Mouse (Mus musculus): ENCODE results near the gene Amigo3. TPM values are rescaled to one million over a fixed set of nuclear protein-coding genes. Genes with fewer than 3 reads are reported as not detected.

The Amigo3 gene
- polyA plus RNA-seq, 1 experiment from 2014 or later = 4.1 TPM

GRCm38 (mm10) chr9:108049561-108050251, 3.3 kb upstream of the Amigo3 start:
- ATAC-seq (ENCODE audit: low read depth) (no peak), DNase-seq (ENCODE audit: low spot score) (no peak)
- H3K4me1 ChIP-seq (ENCODE audit: control insufficient read depth, insufficient read depth, low read length) = 0 out of 2 replicates have a peak, but pooled peaks cover 11% of the 10 kb centered on the region
- H3K4me3 ChIP-seq (ENCODE audit: low read depth, low read length) = peak overlapping the region; percentile 80
- H3K27ac ChIP-seq (replicated peaks; ENCODE audit: low read depth, low read length) = peak overlapping the region; percentile 86
- peak overlapping the region; percentile 89 for H3K9ac ChIP-seq (ENCODE audit: low read depth, low read length)
- no peaks in the 10 kb centered on the region for H3K27me3 ChIP-seq (replicated peaks; ENCODE audit: control insufficient read depth, insufficient read depth, low read length)
- peaks cover 66% of the 10 kb centered on the region for H3K36me3 ChIP-seq (ENCODE audit: control insufficient read depth, insufficient read depth, low read length)
- WGBS = 44% methylated on average over 15 of the region's 15 CpGs
- peak overlapping the region; percentile 66 for H3K4me2 ChIP-seq (ENCODE audit: low read depth, low read length)
- H3K9me3 ChIP-seq (ENCODE audit: control insufficient read depth, low read length) = no peaks in the 10 kb centered on the region

GRCm38 (mm10) chr9:108051184-108051930, 1.6 kb upstream of the Amigo3 start:
- no peak overlapping the region for H3K9ac ChIP-seq (ENCODE audit: low read depth, low read length)
- H3K27ac ChIP-seq (replicated peaks; ENCODE audit: low read depth, low read length) = no peak overlapping the region
- no peaks in the 10 kb centered on the region for H3K9me3 ChIP-seq (ENCODE audit: control insufficient read depth, low read length)
- DNase-seq (ENCODE audit: low spot score) (no peak), ATAC-seq (ENCODE audit: low read depth) (no peak)
- H3K4me3 ChIP-seq (ENCODE audit: low read depth, low read length) = no peak overlapping the region
- no peak overlapping the region for H3K4me2 ChIP-seq (ENCODE audit: low read depth, low read length)
- WGBS = 96% methylated on average over 15 of the region's 15 CpGs
- H3K4me1 ChIP-seq (ENCODE audit: control insufficient read depth, insufficient read depth, low read length) = 0 out of 2 replicates have a peak, but pooled peaks cover 11% of the 10 kb centered on the region
- no peaks in the 10 kb centered on the region for H3K27me3 ChIP-seq (replicated peaks; ENCODE audit: control insufficient read depth, insufficient read depth, low read length)
- H3K36me3 ChIP-seq (ENCODE audit: control insufficient read depth, insufficient read depth, low read length) = peaks cover 65% of the 10 kb centered on the region

GRCm38 (mm10) chr9:108051931-108052220, 1.1 kb upstream of the Amigo3 start:
- H3K4me1 ChIP-seq (ENCODE audit: control insufficient read depth, insufficient read depth, low read length) = 0 out of 2 replicates have a peak, but pooled peaks cover 11% of the 10 kb centered on the region
- H3K4me2 ChIP-seq (ENCODE audit: low read depth, low read length) = no peak overlapping the region
- no peak overlapping the region for H3K9ac ChIP-seq (ENCODE audit: low read depth, low read length)
- H3K9me3 ChIP-seq (ENCODE audit: control insufficient read depth, low read length) = no peaks in the 10 kb centered on the region
- ATAC-seq (ENCODE audit: low read depth) = no peak
- 80% methylated on average over 4 of the region's 4 CpGs for WGBS
- peaks cover 65% of the 10 kb centered on the region for H3K36me3 ChIP-seq (ENCODE audit: control insufficient read depth, insufficient read depth, low read length)
- no peak overlapping the region for H3K27ac ChIP-seq (replicated peaks; ENCODE audit: low read depth, low read length)
- H3K27me3 ChIP-seq (replicated peaks; ENCODE audit: control insufficient read depth, insufficient read depth, low read length) = no peaks in the 10 kb centered on the region
- H3K4me3 ChIP-seq (ENCODE audit: low read depth, low read length) = no peak overlapping the region
- no peak for DNase-seq (ENCODE audit: low spot score)

GRCm38 (mm10) chr9:108052411-108052810, 548 bp upstream of the Amigo3 start:
- no peak overlapping the region for H3K4me2 ChIP-seq (ENCODE audit: low read depth, low read length)
- DNase-seq (ENCODE audit: low spot score) (no peak), ATAC-seq (ENCODE audit: low read depth) (no peak)
- H3K9ac ChIP-seq (ENCODE audit: low read depth, low read length) = no peak overlapping the region
- 0 out of 2 replicates have a peak, but pooled peaks cover 11% of the 10 kb centered on the region for H3K4me1 ChIP-seq (ENCODE audit: control insufficient read depth, insufficient read depth, low read length)
- H3K36me3 ChIP-seq (ENCODE audit: control insufficient read depth, insufficient read depth, low read length) = peaks cover 64% of the 10 kb centered on the region
- H3K9me3 ChIP-seq (ENCODE audit: control insufficient read depth, low read length) = no peaks in the 10 kb centered on the region
- H3K4me3 ChIP-seq (ENCODE audit: low read depth, low read length) = no peak overlapping the region
- no peak overlapping the region; the same call in 1 of the 2 replicates for H3K27ac ChIP-seq (replicated peaks; ENCODE audit: low read depth, low read length)
- WGBS = 71% methylated on average over 7 of the region's 7 CpGs
- no peaks in the 10 kb centered on the region for H3K27me3 ChIP-seq (replicated peaks; ENCODE audit: control insufficient read depth, insufficient read depth, low read length)

- Histone ChIP-seq H3K27me3 (replicated peaks; ENCODE audit: control insufficient read depth, insufficient read depth, low read length) (no peaks in the 10 kb centered on the region), H3K27ac (replicated peaks; ENCODE audit: low read depth, low read length) (peak overlapping the region; percentile 62), H3K4me1 (ENCODE audit: control insufficient read depth, insufficient read depth, low read length) (0 out of 2 replicates have a peak, but pooled peaks cover 4% of the 10 kb centered on the region), H3K4me3 (ENCODE audit: low read depth, low read length) (no peak overlapping the region), H3K4me2 (ENCODE audit: low read depth, low read length) (0 out of 2 replicates have a peak overlapping the region, but pooled peaks have one; percentile 46), H3K9me3 (ENCODE audit: control insufficient read depth, low read length) (no peaks in the 10 kb centered on the region), H3K36me3 (ENCODE audit: control insufficient read depth, insufficient read depth, low read length) (peaks cover 73% of the 10 kb centered on the region), H3K9ac (ENCODE audit: low read depth, low read length) (0 out of 2 replicates have a peak overlapping the region, but pooled peaks have one; percentile 51)
- ATAC-seq (ENCODE audit: low read depth) = no peak
- no peak for DNase-seq (ENCODE audit: low spot score)
- WGBS = 87% methylated on average over 15 of the region's 15 CpGs
These were observed 786 bp downstream of the Amigo3 start for GRCm38 (mm10) chr9:108053665-108054225.

- Histone ChIP-seq H3K4me3 (ENCODE audit: low read depth, low read length) (no peak overlapping the region), H3K4me2 (ENCODE audit: low read depth, low read length) (no peak overlapping the region), H3K36me3 (ENCODE audit: control insufficient read depth, insufficient read depth, low read length) (peaks cover 81% of the 10 kb centered on the region), H3K9ac (ENCODE audit: low read depth, low read length) (no peak overlapping the region), H3K27ac (replicated peaks; ENCODE audit: low read depth, low read length) (no peak overlapping the region), H3K9me3 (ENCODE audit: control insufficient read depth, low read length) (no peaks in the 10 kb centered on the region), H3K4me1 (ENCODE audit: control insufficient read depth, insufficient read depth, low read length) (0 out of 2 replicates have a peak, but pooled peaks cover 4% of the 10 kb centered on the region), H3K27me3 (replicated peaks; ENCODE audit: control insufficient read depth, insufficient read depth, low read length) (no peaks in the 10 kb centered on the region)
- 90% methylated on average over 22 of the region's 22 CpGs for WGBS
- ATAC-seq (ENCODE audit: low read depth) (no peak), DNase-seq (ENCODE audit: low spot score) (no peak)
These were observed 1.5 kb downstream of the Amigo3 start for GRCm38 (mm10) chr9:108054331-108055040.

GRCm38 (mm10) chr9:108055061-108055460, 2.1 kb downstream of the Amigo3 start:
- no peak for ATAC-seq (ENCODE audit: low read depth)
- Histone ChIP-seq H3K27ac (replicated peaks; ENCODE audit: low read depth, low read length) (no peak overlapping the region), H3K4me3 (ENCODE audit: low read depth, low read length) (no peak overlapping the region), H3K27me3 (replicated peaks; ENCODE audit: control insufficient read depth, insufficient read depth, low read length) (no peaks in the 10 kb centered on the region), H3K9me3 (ENCODE audit: control insufficient read depth, low read length) (no peaks in the 10 kb centered on the region), H3K4me1 (ENCODE audit: control insufficient read depth, insufficient read depth, low read length) (no peaks in the 10 kb centered on the region), H3K36me3 (ENCODE audit: control insufficient read depth, insufficient read depth, low read length) (peaks cover 86% of the 10 kb centered on the region), H3K9ac (ENCODE audit: low read depth, low read length) (0 out of 2 replicates have a peak overlapping the region, but pooled peaks have one; percentile 14), H3K4me2 (ENCODE audit: low read depth, low read length) (no peak overlapping the region)
- WGBS = 83% methylated on average over 1 of the region's 1 CpGs
- DNase-seq (ENCODE audit: low spot score) = no peak

GRCm38 (mm10) chr9:108055661-108056237, 2.8 kb downstream of the Amigo3 start:
- Histone ChIP-seq H3K36me3 (ENCODE audit: control insufficient read depth, insufficient read depth, low read length) (peaks cover 84% of the 10 kb centered on the region), H3K4me3 (ENCODE audit: low read depth, low read length) (no peak overlapping the region), H3K27me3 (replicated peaks; ENCODE audit: control insufficient read depth, insufficient read depth, low read length) (no peaks in the 10 kb centered on the region), H3K9ac (ENCODE audit: low read depth, low read length) (0 out of 2 replicates have a peak overlapping the region, but pooled peaks have one; percentile 14), H3K27ac (replicated peaks; ENCODE audit: low read depth, low read length) (no peak overlapping the region), H3K4me2 (ENCODE audit: low read depth, low read length) (no peak overlapping the region), H3K9me3 (ENCODE audit: control insufficient read depth, low read length) (no peaks in the 10 kb centered on the region), H3K4me1 (ENCODE audit: control insufficient read depth, insufficient read depth, low read length) (no peaks in the 10 kb centered on the region)
- DNase-seq (ENCODE audit: low spot score) (no peak), ATAC-seq (ENCODE audit: low read depth) (no peak)
- WGBS = 94% methylated on average over 6 of the region's 6 CpGs
